Mouse (Mus musculus): Measurements from ENCODE around the gene Wbp1.

GRCm38 (mm10) chr6:83080210-83080609, 41.1 kb downstream of the Wbp1 start:
- TF ChIP-seq CTCF (IDR thresholded peaks at IDR 0.05; ENCODE audit: borderline replicate concordance, insufficient read depth, low read depth, low read length) = no peak
- no peak for TF ChIP-seq POLR2A (IDR thresholded peaks at IDR 0.05; ENCODE audit: borderline replicate concordance, insufficient read depth, low read length)
